Mouse (Mus musculus) ES-CJ7 (cell line): ENCODE results near the gene P2ry14.

Experiments
- DNase-seq: peaks from one replicate; pipeline ENCODE4 v3.0.0; 2011; ENCODE audit warnings: low read depth, low spot score

P2ry14 gene

GRCm38 (mm10) chr3:59153424-59153823 is at the start of gene P2ry14:
Gene P2ry14 (minus strand): TSS chr3:59153618.
- no peak for DNase-seq

- no peak for DNase-seq
Measured at GRCm38 (mm10) chr3:59197329-59197948, 44.0 kb upstream of the P2ry14 start.

GRCm38 (mm10) chr3:59194938-59195337 is 41.5 kb upstream of the P2ry14 start, which contains the start of gene Gpr87:
Gene Gpr87 (minus strand): TSS chr3:59195104.
- DNase-seq, result no peak

- DNase-seq, result no peak
Measured at GRCm38 (mm10) chr3:59194099-59194498, 40.7 kb upstream of the P2ry14 start.

- no peak for DNase-seq
Measured at GRCm38 (mm10) chr3:59191674-59192073, 38.3 kb upstream of the P2ry14 start.

GRCm38 (mm10) chr3:59187336-59187735 is 33.9 kb upstream of the P2ry14 start:
- DNase-seq, result no peak

- DNase-seq, result no peak
Measured at GRCm38 (mm10) chr3:59185662-59186061, 32.2 kb upstream of the P2ry14 start.

- DNase-seq, result no peak
Measured at GRCm38 (mm10) chr3:59182129-59182528, 28.7 kb upstream of the P2ry14 start.

- DNase-seq, result peak; percentile 30
Measured at GRCm38 (mm10) chr3:59181134-59181533, 27.7 kb upstream of the P2ry14 start.

- DNase-seq, result no peak
Measured at GRCm38 (mm10) chr3:59176871-59177270, 23.5 kb upstream of the P2ry14 start.

GRCm38 (mm10) chr3:59175234-59175633 is 21.8 kb upstream of the P2ry14 start:
- DNase-seq, result peak; percentile 48

- no peak for DNase-seq
Measured at GRCm38 (mm10) chr3:59174426-59175154, 21.2 kb upstream of the P2ry14 start.

GRCm38 (mm10) chr3:59169921-59170627 is 16.7 kb upstream of the P2ry14 start:
- no peak for DNase-seq

GRCm38 (mm10) chr3:59169215-59169614 is 15.8 kb upstream of the P2ry14 start:
- no peak for DNase-seq

- no peak for DNase-seq
Measured at GRCm38 (mm10) chr3:59168476-59168875, 15.1 kb upstream of the P2ry14 start.

GRCm38 (mm10) chr3:59167417-59168054 is 14.1 kb upstream of the P2ry14 start:
- no peak for DNase-seq

- no peak for DNase-seq
Measured at GRCm38 (mm10) chr3:59160465-59160864, 7.0 kb upstream of the P2ry14 start.

- no peak for DNase-seq
Measured at GRCm38 (mm10) chr3:59157048-59157447, 3.6 kb upstream of the P2ry14 start.

GRCm38 (mm10) chr3:59155404-59155803 is 2.0 kb upstream of the P2ry14 start:
- DNase-seq, result no peak

- no peak for DNase-seq
Measured at GRCm38 (mm10) chr3:59154888-59155287, 1.5 kb upstream of the P2ry14 start.

- DNase-seq, result no peak
Measured at GRCm38 (mm10) chr3:59150624-59151023, 2.8 kb downstream of the P2ry14 start.

GRCm38 (mm10) chr3:59149646-59150045 is 3.8 kb downstream of the P2ry14 start:
- DNase-seq, result no peak
